In genomic region chr11:50228772-50229171, GRCm38 (mm10) we compare ENCODE assay signal across 9 mouse cellular contexts. TPM values are rescaled to one million over a fixed set of nuclear protein-coding genes. Genes with fewer than 3 reads are reported as not detected.
DNase-seq lines count a peak whose midpoint lies in the region; ATAC-seq lines count a peak whose summit lies in the region.
"Had no signal": no experiment of that assay in that cellular context is flagged by ENCODE, and none has a peak within 500 bp of the region (broad histone marks: within the 10 kb centered on the region; RNA-seq: fewer than 3 reads in every experiment).

No protein-coding gene starts in this region.

- 0 out of 2 replicates have a peak overlapping the region, but pooled peaks have one; percentile 0 for H3K4me2 ChIP-seq in liver, embryonic 13.5 days

- H3K4me1 ChIP-seq in liver, embryonic 13.5 days (replicated peaks): peaks cover 62% of the 10 kb centered on the region

- no peak for ATAC-seq in liver, embryonic 13.5 days (ENCODE audit: low read depth)

- no peaks in the 10 kb centered on the region for H3K27me3 ChIP-seq in liver, embryonic 13.5 days

- H3K36me3 ChIP-seq in liver, embryonic 13.5 days: peaks cover 37% of the 10 kb centered on the region

- peak overlapping the region; percentile 31 for H3K9ac ChIP-seq in liver, embryonic 13.5 days

- H3K27ac ChIP-seq in liver, embryonic 13.5 days: peak overlapping the region; percentile 98

- H3K9me3 ChIP-seq in liver, embryonic 13.5 days (replicated peaks): no peaks in the 10 kb centered on the region

- DNase-seq in adrenal gland, postnatal 14 days: peak; percentile 62
- no peak for DNase-seq in adrenal gland, postnatal 4 days (ENCODE audit: low spot score in 2 of 2)
- DNase-seq in left cerebral cortex, postnatal 4 days: peak; percentile 66
- no peak for DNase-seq in left cerebral cortex, adult 11 months (ENCODE audit: low spot score)
- DNase-seq in cerebellum, adult 9-11 months: peak; percentile 82
- DNase-seq in liver, embryonic 13.5 days: no peak
- DNase-seq in heart, adult 18-20 months: no peak
- DNase-seq in left cerebral cortex, adult 9 months (ENCODE audit: low spot score in 2 of 2): no peak
- DNase-seq: gastrocnemius, postnatal 10 days had no signal

- no peak overlapping the region for H3K4me3 ChIP-seq in liver, embryonic 13.5 days (replicated peaks)

- WGBS in liver, embryonic 13.5 days (ENCODE audit: insufficient replicate concordance): 71% methylated on average over 3 of the region's 3 CpGs

- intact Hi-C loops in left cerebral cortex, postnatal 4 days (cut with DNase I): no loop called here

RNA-seq across cellular contexts. Expression of gene Ltc4s, which starts 9.6 kb away (rescaled TPM):
- 10.4 and 11.3 TPM in 2 replicates for total RNA-seq in adrenal gland, postnatal 14 days (2021)
- total RNA-seq in adrenal gland, postnatal 4 days (2021): 1 to 10 TPM; 4.4 to 6.0 TPM
- 1 to 10 TPM; 3.1 to 4.1 TPM for total RNA-seq in left cerebral cortex, postnatal 4 days (2021)
- 0.49 and 0.99 TPM in 2 replicates for polyA plus RNA-seq in liver, embryonic 13.5 days (2015; fragmentation: Nextera tagmentation; extraction: Ambion mirVana)
- 10 to 100 TPM in 1 of 2 experiments, 1 to 10 TPM in 1; 5.9 to 10.2 TPM for total RNA-seq in heart, adult 18-20 months (2021)

RNA-seq across cellular contexts. Expression of gene Mgat4b, which starts 18.1 kb away (rescaled TPM):
- 103 and 113 TPM in 2 replicates for total RNA-seq in adrenal gland, postnatal 14 days (2021)
- 100 to 1,000 TPM; 159 to 178 TPM for total RNA-seq in adrenal gland, postnatal 4 days (2021)
- total RNA-seq in left cerebral cortex, postnatal 4 days (2021): 100 to 1,000 TPM; 179 to 189 TPM
- 11.4 and 12.1 TPM in 2 replicates for polyA plus RNA-seq in liver, embryonic 13.5 days (2015; fragmentation: Nextera tagmentation; extraction: Ambion mirVana)
- 10 to 100 TPM; 70.3 to 79.9 TPM for total RNA-seq in heart, adult 18-20 months (2021)

RNA-seq across cellular contexts. Expression of gene Sqstm1, which starts 18.1 kb away (rescaled TPM):
- 356 and 366 TPM in 2 replicates for total RNA-seq in adrenal gland, postnatal 14 days (2021)
- total RNA-seq in adrenal gland, postnatal 4 days (2021): 100 to 1,000 TPM; 502 to 551 TPM
- total RNA-seq in left cerebral cortex, postnatal 4 days (2021): 100 to 1,000 TPM; 262 to 293 TPM
- 132 and 133 TPM in 2 replicates for polyA plus RNA-seq in liver, embryonic 13.5 days (2015; fragmentation: Nextera tagmentation; extraction: Ambion mirVana)
- 100 to 1,000 TPM; 367 to 455 TPM for total RNA-seq in heart, adult 18-20 months (2021)

RNA-seq across cellular contexts. Expression of gene Mrnip, which starts 54.5 kb away (rescaled TPM):
- total RNA-seq in adrenal gland, postnatal 14 days (2021): 12.9 and 13.6 TPM in 2 replicates
- total RNA-seq in adrenal gland, postnatal 4 days (2021): 10 to 100 TPM; 24.8 to 26.2 TPM
- total RNA-seq in left cerebral cortex, postnatal 4 days (2021): 10 to 100 TPM; 19.1 to 20.3 TPM
- 8.1 and 8.5 TPM in 2 replicates for polyA plus RNA-seq in liver, embryonic 13.5 days (2015; fragmentation: Nextera tagmentation; extraction: Ambion mirVana)
- 1 to 10 TPM; 2.4 to 3.0 TPM for total RNA-seq in heart, adult 18-20 months (2021)

Comparison
In these comparisons a context has a peak if more than half of its experiments do, and no peak if none do; other contexts are left out.
1. DNase-seq: peak in adrenal gland, postnatal 14 days (single experiment), left cerebral cortex, postnatal 4 days (single experiment) and cerebellum, adult 9-11 months (single experiment); none in adrenal gland, postnatal 4 days (0 of 2), left cerebral cortex, adult 11 months (single experiment), liver, embryonic 13.5 days (single experiment), heart, adult 18-20 months (0 of 2) and left cerebral cortex, adult 9 months (0 of 2).